ENCODE assay signal across 14 mouse cellular contexts in genomic region chr10:17528116-17528515, GRCm38 (mm10).
DNase-seq lines count a peak whose midpoint lies in the region; ATAC-seq and TF ChIP-seq lines count a peak whose summit lies in the region.
"Had no signal": no experiment of that assay in that cellular context is flagged by ENCODE, and none has a peak within 500 bp of the region (broad histone marks: within the 10 kb centered on the region; RNA-seq: fewer than 3 reads in every experiment).

No protein-coding gene starts in this region.

- 50% methylated on average over 2 of the region's 2 CpGs for WGBS in heart, embryonic 13.5 days
- WGBS in heart, embryonic 11.5 days (ENCODE audit: insufficient replicate concordance), result 76% methylated on average over 2 of the region's 2 CpGs
- WGBS in kidney, adult 2 months, result 46% methylated on average over 2 of the region's 2 CpGs
- WGBS in stomach, embryonic 14.5 days, result 46% methylated on average over 2 of the region's 2 CpGs
- WGBS in hindbrain, postnatal 0 days, result 83% methylated on average over 2 of the region's 2 CpGs

- ATAC-seq in heart, embryonic 13.5 days (ENCODE audit: extremely low read depth, insufficient number of reproducible peaks, low FRiP score, low TSS enrichment), result no peak
- ATAC-seq in heart, embryonic 11.5 days (replicated peaks; ENCODE audit: insufficient number of reproducible peaks, low FRiP score, low TSS enrichment), result no peak
- ATAC-seq in stomach, embryonic 14.5 days (ENCODE audit: insufficient number of reproducible peaks, insufficient read depth, low FRiP score, low read depth), result peak; percentile 69; the same call in 1 of the 2 replicates
- no peak for ATAC-seq in hindbrain, postnatal 0 days
- ATAC-seq: forebrain, embryonic 16.5 days; liver, postnatal 0 days; midbrain, embryonic 16.5 days had no signal

- no peak overlapping the region for H3K4me2 ChIP-seq in heart, embryonic 13.5 days
- no peak overlapping the region for H3K4me2 ChIP-seq in heart, embryonic 11.5 days
- no peak overlapping the region for H3K4me2 ChIP-seq in stomach, embryonic 14.5 days (replicated peaks; ENCODE audit: low read depth, low read length)
- no peak overlapping the region for H3K4me2 ChIP-seq in hindbrain, postnatal 0 days (ENCODE audit: low read depth, low read length)
- H3K4me2 ChIP-seq: hindbrain, embryonic 12.5 days had no signal

- DNase-seq in kidney, postnatal 14 days, result peak; percentile 27
- DNase-seq in kidney, adult 2 months, result no peak
- DNase-seq in gastrocnemius, postnatal 14 days, result peak; percentile 42
- no peak for DNase-seq in hindbrain, postnatal 0 days (ENCODE audit: low spot score)
- DNase-seq in ovary, adult 18-20 months (ENCODE audit: low spot score), result no peak
- DNase-seq: cerebellum, postnatal 14 days; left cerebral cortex, postnatal 4 days; liver, postnatal 0 days had no signal

- H3K36me3 ChIP-seq in heart, embryonic 13.5 days, result no peaks in the 10 kb centered on the region
- H3K36me3 ChIP-seq in heart, embryonic 11.5 days (ENCODE audit: control insufficient read depth, insufficient read depth, low read length), result no peaks in the 10 kb centered on the region
- no peaks in the 10 kb centered on the region for H3K36me3 ChIP-seq in kidney, adult 2 months (ENCODE audit: control insufficient read depth, insufficient read depth, low read length)
- H3K36me3 ChIP-seq in stomach, embryonic 14.5 days (ENCODE audit: control insufficient read depth, insufficient read depth, low read length), result no peaks in the 10 kb centered on the region
- no peaks in the 10 kb centered on the region for H3K36me3 ChIP-seq in hindbrain, postnatal 0 days (ENCODE audit: insufficient read depth, low read length)
- H3K36me3 ChIP-seq: hindbrain, embryonic 12.5 days had no signal

- H3K9ac ChIP-seq in heart, embryonic 13.5 days, result no peak overlapping the region
- no peak overlapping the region for H3K9ac ChIP-seq in heart, embryonic 11.5 days (ENCODE audit: low read depth, low read length)
- no peak overlapping the region for H3K9ac ChIP-seq in stomach, embryonic 14.5 days (replicated peaks; ENCODE audit: low read depth, low read length)
- H3K9ac ChIP-seq in hindbrain, postnatal 0 days (replicated peaks; ENCODE audit: low read length), result no peak overlapping the region
- H3K9ac ChIP-seq: hindbrain, embryonic 12.5 days; liver, postnatal 0 days had no signal

- no peaks in the 10 kb centered on the region for H3K27me3 ChIP-seq in heart, embryonic 13.5 days (replicated peaks)
- H3K27me3 ChIP-seq in heart, embryonic 11.5 days (ENCODE audit: control insufficient read depth, insufficient read depth, low read length), result no peaks in the 10 kb centered on the region
- H3K27me3 ChIP-seq in kidney, adult 2 months (replicated peaks; ENCODE audit: control insufficient read depth, insufficient read depth, low read length), result no peaks in the 10 kb centered on the region
- H3K27me3 ChIP-seq in stomach, embryonic 14.5 days (ENCODE audit: control insufficient read depth, insufficient read depth, low read length), result no peaks in the 10 kb centered on the region
- no peaks in the 10 kb centered on the region for H3K27me3 ChIP-seq in hindbrain, postnatal 0 days (ENCODE audit: insufficient read depth, low read length)
- H3K27me3 ChIP-seq: hindbrain, embryonic 12.5 days had no signal

- no peak for TF ChIP-seq CTCF in kidney, adult 2 months (conservative IDR thresholded peaks at IDR 0.05; ENCODE audit: insufficient read depth, insufficient read length, low read depth, low read length)
- no peak for TF ChIP-seq CTCF in hindbrain, postnatal 0 days (IDR thresholded peaks at IDR 0.05; ENCODE audit: low read depth)

- intact Hi-C loops in gastrocnemius, postnatal 14 days (cut with DNase I; ENCODE audit: low total_unique reads), result no loop called here

- H3K9me3 ChIP-seq in heart, embryonic 13.5 days, result no peaks in the 10 kb centered on the region
- no peaks in the 10 kb centered on the region for H3K9me3 ChIP-seq in heart, embryonic 11.5 days (replicated peaks; ENCODE audit: control insufficient read depth, low read length)
- no peaks in the 10 kb centered on the region for H3K9me3 ChIP-seq in stomach, embryonic 14.5 days (ENCODE audit: control insufficient read depth, low read depth, low read length)
- H3K9me3 ChIP-seq in hindbrain, postnatal 0 days (ENCODE audit: low read length), result no peaks in the 10 kb centered on the region
- H3K9me3 ChIP-seq: hindbrain, embryonic 12.5 days had no signal

- H3K4me3 ChIP-seq in heart, embryonic 13.5 days, result no peak overlapping the region
- no peak overlapping the region for H3K4me3 ChIP-seq in heart, embryonic 11.5 days (ENCODE audit: low read depth, low read length)
- no peak overlapping the region for H3K4me3 ChIP-seq in kidney, adult 2 months (ENCODE audit: insufficient read depth, low read depth, low read length)
- H3K4me3 ChIP-seq in stomach, embryonic 14.5 days (ENCODE audit: low read depth, low read length), result no peak overlapping the region
- H3K4me3 ChIP-seq in hindbrain, postnatal 0 days (ENCODE audit: low read length), result no peak overlapping the region
- H3K4me3 ChIP-seq: hindbrain, embryonic 12.5 days had no signal

- H3K4me1 ChIP-seq in heart, embryonic 13.5 days, result peaks cover 20% of the 10 kb centered on the region
- peaks cover 3% of the 10 kb centered on the region; the same call in 1 of the 2 replicates for H3K4me1 ChIP-seq in heart, embryonic 11.5 days (ENCODE audit: control insufficient read depth, insufficient read depth, low read length)
- peaks cover 8% of the 10 kb centered on the region for H3K4me1 ChIP-seq in kidney, adult 2 months (ENCODE audit: control insufficient read depth, insufficient read depth, low read length)
- H3K4me1 ChIP-seq in stomach, embryonic 14.5 days (ENCODE audit: control insufficient read depth, insufficient read depth, low read length), result peaks cover 7% of the 10 kb centered on the region; the same call in 1 of the 2 replicates
- no peaks in the 10 kb centered on the region for H3K4me1 ChIP-seq in hindbrain, postnatal 0 days (ENCODE audit: insufficient read depth, low read length)

- 0 out of 2 replicates have a peak overlapping the region, but pooled peaks have one; percentile 12 for H3K27ac ChIP-seq in heart, embryonic 13.5 days (replicated peaks)
- H3K27ac ChIP-seq in heart, embryonic 11.5 days (ENCODE audit: low read depth, low read length), result no peak overlapping the region
- H3K27ac ChIP-seq in kidney, adult 2 months (ENCODE audit: insufficient read depth, low read depth, low read length), result no peak overlapping the region
- peak overlapping the region; percentile 39; the same call in 1 of the 2 replicates for H3K27ac ChIP-seq in stomach, embryonic 14.5 days (ENCODE audit: low read length)
- no peak overlapping the region for H3K27ac ChIP-seq in hindbrain, postnatal 0 days
- H3K27ac ChIP-seq: hindbrain, embryonic 12.5 days had no signal

- TF ChIP-seq POLR2A in kidney, adult 2 months (IDR thresholded peaks at IDR 0.05; ENCODE audit: low read depth, low read length), result no peak

Comparison
In these comparisons a context has a peak if more than half of its experiments do, and no peak if none do; other contexts are left out.
1. H3K27ac ChIP-seq: peak in heart, embryonic 13.5 days (single experiment) and stomach, embryonic 14.5 days (single experiment); none in heart, embryonic 11.5 days (single experiment), kidney, adult 2 months (single experiment) and hindbrain, postnatal 0 days (single experiment).
2. DNase-seq: peak in kidney, postnatal 14 days (single experiment) and gastrocnemius, postnatal 14 days (single experiment); none in kidney, adult 2 months (single experiment), hindbrain, postnatal 0 days (single experiment) and ovary, adult 18-20 months (single experiment).